8 mouse cellular contexts compared by ENCODE assay signal in genomic region chr4:101998267-101998922, GRCm38 (mm10). TPM values are rescaled to one million over a fixed set of nuclear protein-coding genes. Genes with fewer than 3 reads are reported as not detected.
A peak's percentile ranks its signal among the peaks of the same experiment; 100 is the strongest.
DNase-seq lines count a peak whose midpoint lies in the region; ATAC-seq and TF ChIP-seq lines count a peak whose summit lies in the region.

No protein-coding gene starts in this region.

- H3K9me3 ChIP-seq in neural tube, embryonic 13.5 days, result no peaks in the 10 kb centered on the region

- peak; percentile 85 for TF ChIP-seq CTCF in kidney, adult 2 months (conservative IDR thresholded peaks at IDR 0.05; ENCODE audit: insufficient read depth, insufficient read length, low read depth, low read length)
- TF ChIP-seq CTCF in liver, adult 2 months (IDR thresholded peaks at IDR 0.05; ENCODE audit: low read depth, low read length), result peak; percentile 70

- H3K4me2 ChIP-seq in neural tube, embryonic 13.5 days, result no peak overlapping the region

- intact Hi-C loops in gastrocnemius, postnatal 14 days (cut with DNase I; ENCODE audit: low total_unique reads), result loop anchor here (5.0 kb wide), 2 partner anchors 341 to 526 kb away; no protein-coding TSS in a partner anchor

- H3K4me3 ChIP-seq in kidney, adult 2 months (ENCODE audit: insufficient read depth, low read depth, low read length), result no peak overlapping the region
- H3K4me3 ChIP-seq in liver, adult 2 months (ENCODE audit: insufficient read depth, low read depth, low read length), result no peak overlapping the region
- no peak overlapping the region for H3K4me3 ChIP-seq in neural tube, embryonic 13.5 days

- DNase-seq in A20 (ENCODE audit: low read depth, low spot score) (peak; percentile 55), ZHBTc4 (ENCODE audit: low read depth, low spot score) (peak; percentile 88)
- peak; percentile 79 to 85 for DNase-seq in cerebellum, postnatal 36 days
- peak; percentile 44 for DNase-seq in gastrocnemius, postnatal 14 days
- peak; percentile 69 for DNase-seq in kidney, adult 2 months
- peak; percentile 39 for DNase-seq in liver, adult 2 months (ENCODE audit: extremely low read depth, low read depth, low spot score)
- peak; percentile 41 for DNase-seq in thymus, postnatal 25 days

- ATAC-seq in neural tube, embryonic 13.5 days (ENCODE audit: low read depth), result peak; percentile 84

- H3K27ac ChIP-seq in kidney, adult 2 months (ENCODE audit: insufficient read depth, low read depth, low read length), result no peak overlapping the region
- H3K27ac ChIP-seq in liver, adult 2 months (replicated peaks; ENCODE audit: insufficient read depth, low read depth, low read length), result no peak overlapping the region
- no peak overlapping the region for H3K27ac ChIP-seq in neural tube, embryonic 13.5 days (replicated peaks)

- 35% methylated on average over 15 of the region's 15 CpGs for WGBS in kidney, adult 2 months
- WGBS in liver, adult 2 months, result 28% methylated on average over 15 of the region's 15 CpGs
- 41% methylated on average over 15 of the region's 15 CpGs for WGBS in neural tube, embryonic 13.5 days

- H3K9ac ChIP-seq in liver, adult 2 months (ENCODE audit: low read depth, low read length), result no peak overlapping the region
- H3K9ac ChIP-seq in neural tube, embryonic 13.5 days, result no peak overlapping the region

- H3K36me3 ChIP-seq in kidney, adult 2 months (ENCODE audit: control insufficient read depth, insufficient read depth, low read length), result no peaks in the 10 kb centered on the region
- H3K36me3 ChIP-seq in liver, adult 2 months (ENCODE audit: control insufficient read depth, insufficient read depth, low read length), result no peaks in the 10 kb centered on the region
- no peaks in the 10 kb centered on the region for H3K36me3 ChIP-seq in neural tube, embryonic 13.5 days

- TF ChIP-seq POLR2A in kidney, adult 2 months (IDR thresholded peaks at IDR 0.05; ENCODE audit: low read depth, low read length), result no peak
- TF ChIP-seq POLR2A in liver, adult 2 months (IDR thresholded peaks at IDR 0.05; ENCODE audit: extremely low read depth, insufficient read depth, low read length), result no peak

- no peaks in the 10 kb centered on the region for H3K79me2 ChIP-seq in liver, adult 2 months (ENCODE audit: control insufficient read depth, insufficient read depth, low read length)

- H3K27me3 ChIP-seq in kidney, adult 2 months (replicated peaks; ENCODE audit: control insufficient read depth, insufficient read depth, low read length), result no peaks in the 10 kb centered on the region
- H3K27me3 ChIP-seq in liver, adult 2 months (ENCODE audit: control insufficient read depth, insufficient read depth, low read length), result no peaks in the 10 kb centered on the region
- no peaks in the 10 kb centered on the region for H3K27me3 ChIP-seq in neural tube, embryonic 13.5 days

- no peaks in the 10 kb centered on the region for H3K4me1 ChIP-seq in kidney, adult 2 months (ENCODE audit: control insufficient read depth, insufficient read depth, low read length)
- H3K4me1 ChIP-seq in liver, adult 2 months (ENCODE audit: control insufficient read depth, insufficient read depth, low read length), result no peaks in the 10 kb centered on the region
- H3K4me1 ChIP-seq in neural tube, embryonic 13.5 days (replicated peaks), result no peaks in the 10 kb centered on the region

RNA-seq across cellular contexts. Expression of gene Gm12789, which starts 12.0 kb away (rescaled TPM):
- not detected for total RNA-seq in gastrocnemius, postnatal 14 days (2021)
- not detected in 2 replicates for polyA plus RNA-seq in kidney, adult 2 months (2012; rRNA removed)
- total RNA-seq in liver, adult 2 months (2014; rRNA removed), result not detected in 2 replicates
- not detected in 2 replicates for polyA plus RNA-seq in liver, adult 2 months (2012; rRNA removed)
- polyA plus RNA-seq in neural tube, embryonic 13.5 days (2015; fragmentation: Nextera tagmentation; extraction: Ambion mirVana), result not detected in 2 replicates

RNA-seq across cellular contexts. Expression of gene Gm12790, which starts 17.5 kb away (rescaled TPM):
- not detected for total RNA-seq in gastrocnemius, postnatal 14 days (2021)
- polyA plus RNA-seq in kidney, adult 2 months (2012; rRNA removed), result not detected in 2 replicates
- not detected in 2 replicates for total RNA-seq in liver, adult 2 months (2014; rRNA removed)
- polyA plus RNA-seq in liver, adult 2 months (2012; rRNA removed), result not detected in 2 replicates
- polyA plus RNA-seq in neural tube, embryonic 13.5 days (2015; fragmentation: Nextera tagmentation; extraction: Ambion mirVana), result not detected in 2 replicates

RNA-seq across cellular contexts. Expression of gene Gm12794, which starts 58.2 kb away (rescaled TPM):
- not detected for total RNA-seq in gastrocnemius, postnatal 14 days (2021)
- polyA plus RNA-seq in kidney, adult 2 months (2012; rRNA removed), result not detected in 2 replicates
- not detected in 2 replicates for total RNA-seq in liver, adult 2 months (2014; rRNA removed)
- not detected in 2 replicates for polyA plus RNA-seq in liver, adult 2 months (2012; rRNA removed)
- not detected in 2 replicates for polyA plus RNA-seq in neural tube, embryonic 13.5 days (2015; fragmentation: Nextera tagmentation; extraction: Ambion mirVana)
